Mouse (Mus musculus) right cerebral cortex, adult 18-20 months (tissue): Measurements from ENCODE around the gene Hs1bp3.
A peak's percentile ranks its signal among the peaks of the same experiment; 100 is the strongest.

Source experiments
- DNase-seq: peaks from one replicate; pipeline ENCODE4 v3.0.0; 2022; ENCODE audit warnings: mixed read lengths

The Hs1bp3 gene

DNA sequence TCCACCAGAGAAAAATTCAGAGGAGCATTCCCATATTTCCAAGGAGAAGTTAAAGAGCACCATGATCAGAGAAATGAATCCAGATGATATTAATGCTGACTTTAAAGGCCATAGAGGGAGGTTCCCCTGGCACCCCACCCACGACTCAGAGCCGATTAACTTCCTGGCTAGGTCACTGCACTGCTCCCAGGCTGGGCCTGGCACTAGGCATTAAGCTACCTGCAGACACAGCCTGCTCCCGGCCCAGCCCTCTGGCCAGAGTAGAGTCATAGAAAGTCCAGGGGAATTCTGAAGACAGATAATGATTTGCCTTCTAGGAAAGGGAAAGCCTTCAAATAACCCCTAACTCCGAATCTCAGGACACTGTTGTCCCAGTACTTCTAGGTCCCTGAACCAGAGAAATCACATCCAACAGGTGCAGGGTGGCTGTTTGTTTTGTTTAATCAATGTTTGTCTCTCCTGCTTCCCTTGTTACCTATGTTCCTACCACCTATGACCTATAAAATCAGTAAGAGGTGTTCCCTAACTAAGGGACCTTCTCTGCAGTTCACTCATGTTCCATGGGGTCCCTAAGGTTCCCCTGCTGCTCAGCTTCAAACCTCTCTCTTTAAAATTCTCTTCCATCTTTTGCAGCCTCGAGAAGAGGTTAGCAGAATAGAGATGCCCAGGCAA, 52.8 kb downstream of the Hs1bp3 start:
- DNase-seq, result no peak

DNA sequence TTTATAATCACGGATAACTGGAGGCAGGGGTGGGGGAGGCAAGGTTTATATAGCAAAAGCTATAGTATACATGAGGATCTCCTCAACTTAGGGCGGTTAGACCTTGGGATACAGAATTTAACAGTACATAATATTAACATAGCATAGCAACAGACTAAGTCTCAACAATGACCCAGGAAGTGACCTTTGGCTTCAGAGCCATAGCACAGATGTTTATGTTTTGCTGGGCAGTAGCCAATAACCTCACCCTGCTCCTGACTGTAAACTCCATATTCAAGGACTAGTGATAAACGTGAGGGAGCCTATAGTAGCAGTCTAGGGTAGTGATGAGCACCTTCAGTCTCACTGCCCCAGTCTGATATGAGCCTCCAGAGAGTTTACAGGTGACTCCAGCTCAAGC, 53.5 kb downstream of the Hs1bp3 start:
- DNase-seq, result no peak

- no peak for DNase-seq
These were observed 58.7 kb downstream of the Hs1bp3 start for GRCm38 (mm10) chr12:8371746-8372510.

- no peak for DNase-seq
These were observed 59.4 kb downstream of the Hs1bp3 start for GRCm38 (mm10) chr12:8372511-8373180.

- no peak for DNase-seq
These were observed 60.5 kb downstream of the Hs1bp3 start for GRCm38 (mm10) chr12:8373741-8374140.

GRCm38 (mm10) chr12:8377169-8377568, 63.9 kb downstream of the Hs1bp3 start:
- DNase-seq, result no peak

- DNase-seq, result no peak
These were observed 64.9 kb downstream of the Hs1bp3 start for GRCm38 (mm10) chr12:8377955-8378620.

GRCm38 (mm10) chr12:8379795-8380521, 66.7 kb downstream of the Hs1bp3 start:
- DNase-seq, result no peak

DNA sequence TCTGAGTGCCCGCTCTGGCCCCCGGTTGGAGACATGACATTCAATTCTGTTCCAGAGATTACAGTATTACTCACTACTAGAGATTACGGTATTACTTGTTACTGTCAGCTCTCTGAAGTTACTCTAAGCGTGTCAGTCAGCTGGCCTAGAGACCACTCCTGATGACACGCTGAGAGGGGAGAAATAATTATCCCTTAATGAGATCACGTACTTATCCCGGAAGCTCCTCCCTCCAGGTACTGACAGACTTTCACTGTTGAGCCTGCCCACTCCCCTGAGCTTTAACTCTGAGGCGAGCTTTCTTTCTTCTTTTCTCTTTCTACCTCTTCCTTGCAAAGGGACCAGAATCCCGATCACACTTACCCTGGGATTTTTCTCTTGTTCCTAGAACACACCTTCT, 67.7 kb downstream of the Hs1bp3 start:
- no peak for DNase-seq

GRCm38 (mm10) chr12:8381940-8382339, 68.7 kb downstream of the Hs1bp3 start:
- no peak for DNase-seq

DNA sequence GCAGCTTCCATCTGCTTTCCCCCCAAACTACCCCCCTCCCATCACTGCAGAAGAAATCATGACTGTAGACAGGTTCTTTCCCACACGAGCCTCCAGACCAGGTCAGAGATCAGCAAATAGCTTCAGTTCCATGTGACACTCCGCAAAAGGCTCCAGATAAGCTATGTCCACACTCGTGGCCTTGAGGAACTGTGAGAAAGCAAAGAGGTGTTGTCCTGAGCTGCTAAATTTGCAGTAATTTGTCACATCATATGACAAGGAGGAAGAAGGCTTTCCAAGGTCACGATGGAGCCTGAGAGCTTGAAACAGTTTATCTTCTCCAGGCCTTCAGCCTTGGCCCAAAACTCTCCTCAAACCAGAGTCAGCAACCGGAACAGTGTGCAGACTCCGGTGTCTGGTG, 70.6 kb downstream of the Hs1bp3 start:
- DNase-seq, result no peak

GRCm38 (mm10) chr12:8386451-8387011, 73.3 kb downstream of the Hs1bp3 start:
- DNase-seq, result no peak

DNA sequence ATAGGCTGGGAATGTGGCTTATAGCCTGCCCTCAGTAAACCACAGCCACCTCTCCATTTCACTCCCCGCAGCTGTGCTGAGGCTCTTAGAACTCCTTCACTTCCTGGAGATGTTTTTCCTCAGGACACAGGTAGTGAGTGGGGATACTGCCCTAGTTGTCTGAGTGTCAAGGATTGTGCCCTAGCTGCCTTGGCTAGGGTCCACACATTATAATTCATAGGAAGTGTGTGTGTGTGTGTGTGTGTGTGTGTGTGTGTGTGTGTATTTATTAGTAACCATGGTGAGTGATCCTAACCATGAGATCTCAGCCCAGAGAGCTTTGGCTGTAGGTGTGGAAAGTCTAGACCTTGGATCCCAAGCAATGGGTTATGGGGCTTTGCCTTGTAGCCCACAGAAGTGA, 74.0 kb downstream of the Hs1bp3 start:
- no peak for DNase-seq

DNA sequence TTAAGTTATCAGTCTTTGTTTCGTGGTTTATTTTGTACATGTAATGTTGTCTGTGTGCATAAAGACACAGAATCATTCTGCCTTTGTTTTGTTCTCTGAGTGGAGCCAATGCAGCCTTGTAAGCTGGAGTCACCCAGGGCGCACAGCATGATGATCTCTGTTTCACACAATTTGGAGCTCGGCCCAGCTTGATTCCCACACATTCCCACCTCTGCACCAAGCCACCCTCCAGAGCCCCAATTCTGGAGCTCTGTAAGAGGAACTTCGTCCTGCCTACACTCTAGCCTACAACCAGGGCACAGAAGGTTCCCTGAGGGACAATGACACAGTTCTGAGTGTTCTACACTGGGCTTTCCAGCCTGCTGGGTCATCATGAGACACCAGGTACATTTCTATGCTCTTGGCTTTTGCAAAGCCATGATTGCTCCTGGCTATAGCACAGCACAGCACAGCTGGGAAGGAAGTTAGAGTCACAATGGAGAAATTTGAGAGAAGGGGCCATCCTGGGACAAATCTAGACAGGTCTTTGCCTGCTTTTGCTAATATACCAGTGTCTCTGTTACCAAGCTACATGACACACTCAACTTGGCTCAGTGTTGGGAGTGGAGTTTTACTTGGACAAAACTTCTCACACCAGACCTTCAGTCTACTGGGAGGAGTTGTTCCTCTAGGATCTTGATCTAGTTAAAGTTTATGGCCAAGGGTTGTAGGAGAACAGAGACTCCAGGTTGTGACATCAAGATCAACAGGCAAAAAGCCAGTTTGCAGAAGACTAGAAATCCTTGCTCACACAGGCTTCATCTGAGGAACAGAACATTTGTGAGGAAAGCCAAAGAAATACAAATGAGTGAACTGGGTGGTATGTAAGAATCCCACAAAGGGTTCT, 75.5 kb downstream of the Hs1bp3 start:
- DNase-seq, result peak; percentile 50

DNA sequence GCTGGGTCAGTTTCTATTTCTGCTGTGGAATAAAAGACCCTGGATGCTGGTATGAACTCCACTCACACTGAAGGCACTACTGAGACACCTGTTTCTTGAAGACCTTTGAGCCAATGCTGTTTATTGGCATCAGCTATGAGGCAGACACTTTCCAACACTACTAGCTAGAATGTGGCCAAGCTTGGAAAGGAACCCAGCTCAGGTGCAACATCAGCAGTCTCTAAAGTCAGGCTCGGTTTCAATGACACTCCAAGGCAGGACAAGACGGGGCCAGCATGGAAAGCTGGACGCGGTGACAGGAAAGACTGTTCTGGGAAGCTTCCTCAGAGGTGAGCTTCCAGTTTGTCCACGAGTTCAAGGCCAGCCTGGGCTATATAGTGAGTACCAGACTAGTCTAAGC, 80.0 kb downstream of the Hs1bp3 start:
- DNase-seq, result no peak
